Mouse (Mus musculus) cerebellum, postnatal 25 days (tissue): ENCODE data around the gene Gse1.

Experiments
- DNase-seq, 2 experiments: peaks; one replicate each; pipeline ENCODE4 v3.0.0; 2021; ENCODE audit warnings: mixed read lengths in 2 of 2

The Gse1 gene

GRCm38 (mm10) chr8:120501426-120501825, 273.2 kb downstream of the Gse1 start:
- DNase-seq: no peak

- DNase-seq: no peak
These were observed 274.2 kb downstream of the Gse1 start for GRCm38 (mm10) chr8:120502428-120502827.

- peak; percentile 84 for DNase-seq
These were observed 276.2 kb downstream of the Gse1 start for GRCm38 (mm10) chr8:120504251-120505081.

GRCm38 (mm10) chr8:120505082-120505511, 276.8 kb downstream of the Gse1 start:
- DNase-seq: peak; percentile 85 to 87

GRCm38 (mm10) chr8:120505619-120506310, 277.5 kb downstream of the Gse1 start:
- DNase-seq: peak; percentile 59 to 72

GRCm38 (mm10) chr8:120506562-120506961, 278.3 kb downstream of the Gse1 start:
- no peak for DNase-seq

GRCm38 (mm10) chr8:120507290-120507689, 279.0 kb downstream of the Gse1 start:
- DNase-seq: no peak

GRCm38 (mm10) chr8:120509136-120510034, 281.1 kb downstream of the Gse1 start:
- peak; percentile 62 for DNase-seq

- no peak for DNase-seq
These were observed 281.8 kb downstream of the Gse1 start for GRCm38 (mm10) chr8:120510035-120510416.

- DNase-seq: no peak
These were observed 282.7 kb downstream of the Gse1 start for GRCm38 (mm10) chr8:120510863-120511457.

GRCm38 (mm10) chr8:120511737-120512136, 283.5 kb downstream of the Gse1 start:
- DNase-seq: no peak

- peak in 1 of 2 experiments; percentile 64 for DNase-seq
These were observed 284.1 kb downstream of the Gse1 start for GRCm38 (mm10) chr8:120512326-120512725.

GRCm38 (mm10) chr8:120513145-120513544, 284.9 kb downstream of the Gse1 start:
- no peak for DNase-seq

GRCm38 (mm10) chr8:120513638-120514461, 285.6 kb downstream of the Gse1 start:
- peak; percentile 73 to 74 for DNase-seq

- no peak for DNase-seq
These were observed 287.0 kb downstream of the Gse1 start for GRCm38 (mm10) chr8:120515214-120515613.

GRCm38 (mm10) chr8:120515650-120516049, 287.4 kb downstream of the Gse1 start:
- DNase-seq: no peak

- DNase-seq: no peak
These were observed 288.0 kb downstream of the Gse1 start for GRCm38 (mm10) chr8:120516182-120516755.

GRCm38 (mm10) chr8:120517666-120518410, 289.6 kb downstream of the Gse1 start:
- DNase-seq: no peak

- peak in 1 of 2 experiments; percentile 64 for DNase-seq
These were observed 290.7 kb downstream of the Gse1 start for GRCm38 (mm10) chr8:120518736-120519534.

GRCm38 (mm10) chr8:120520287-120520686, 292.0 kb downstream of the Gse1 start:
- no peak for DNase-seq
